Mouse (Mus musculus) spleen, postnatal 0 days (tissue): ENCODE results near the gene Gm11756. TPM values are rescaled to one million over a fixed set of nuclear protein-coding genes. Genes with fewer than 3 reads are reported as not detected.

Experiments
- polyA plus RNA-seq: library from polyadenylated mRNA; unstranded; fragments of >200 nt; fragmentation: Nextera tagmentation; extraction: Ambion mirVana; gene quantifications from 2 replicates; pipeline ENCODE4 v1.2.1, GENCODE M21; 2015

Gm11756 gene
- not detected in 2 replicates for polyA plus RNA-seq

DNA sequence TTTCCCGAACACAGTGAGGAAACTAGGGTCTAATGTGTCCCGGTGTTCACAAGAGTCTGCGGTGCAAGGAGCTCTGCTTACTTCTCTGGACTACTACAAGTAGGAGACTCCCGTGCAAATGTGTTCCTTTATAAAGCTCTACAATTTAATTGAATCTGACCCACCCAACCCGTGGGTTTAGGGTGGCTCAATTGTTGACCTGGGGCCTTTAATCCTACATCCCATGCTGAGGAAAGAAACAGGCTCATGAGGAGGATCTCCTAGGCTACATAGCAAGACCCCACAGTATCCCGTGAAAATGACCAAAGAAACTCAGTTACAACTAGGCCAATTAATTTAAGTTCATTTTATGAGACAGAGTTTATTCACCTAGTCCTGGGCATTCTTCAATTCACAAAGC lies at the start of gene Gm11756:
Gm11756 (minus strand) TSS at position 101 of the 400 bp plus-strand sequence.

DNA sequence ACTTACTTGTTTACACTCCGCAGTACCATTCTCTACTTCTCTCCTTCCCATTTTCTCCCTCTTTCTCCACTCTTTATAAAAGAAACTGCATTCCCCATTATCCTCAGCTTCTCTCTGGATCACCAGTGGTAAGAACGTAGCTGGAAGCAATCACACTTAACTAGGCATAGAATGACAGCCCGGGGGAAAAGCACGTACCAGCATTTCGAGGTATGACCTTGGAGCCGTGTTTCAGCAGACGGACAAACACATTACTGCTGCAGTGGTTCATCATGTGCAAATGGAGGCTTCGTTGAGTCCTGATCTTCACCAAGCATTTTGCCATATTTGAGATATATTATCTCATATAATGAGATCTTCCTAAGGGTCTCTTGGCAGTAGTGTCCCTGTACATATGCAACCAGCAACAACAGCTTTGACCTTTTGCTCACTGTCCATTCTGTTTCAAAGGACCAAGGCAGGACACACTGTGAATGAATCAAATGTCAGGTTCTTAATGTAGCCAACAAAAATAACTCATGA lies 29.9 kb upstream of the Gm11756 start, which contains the start of gene 2310002L09Rik:
2310002L09Rik (minus strand) TSS at position 472 of the 522 bp plus-strand sequence.

DNA sequence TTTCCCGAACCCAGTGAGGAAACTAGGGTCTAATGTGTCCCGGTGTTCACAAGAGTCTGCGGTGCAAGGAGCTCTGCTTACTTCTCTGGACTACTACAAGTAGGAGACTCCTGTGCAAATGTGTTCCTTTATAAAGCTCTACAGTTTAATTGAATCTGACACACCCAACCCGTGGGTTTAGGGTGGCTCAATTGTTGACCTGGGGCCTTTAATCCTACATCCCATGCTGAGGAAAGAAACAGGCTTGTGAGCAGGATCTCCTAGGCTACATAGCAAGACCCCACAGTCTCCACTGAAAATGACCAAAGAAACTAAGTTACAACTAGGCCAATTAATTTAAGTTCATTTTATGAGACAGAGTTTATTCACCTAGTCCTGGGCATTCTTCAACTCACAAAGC lies 14.7 kb downstream of the Gm11756 start, which contains the start of gene Gm13871:
Gm13871 (minus strand) TSS at position 101 of the 400 bp plus-strand sequence.

DNA sequence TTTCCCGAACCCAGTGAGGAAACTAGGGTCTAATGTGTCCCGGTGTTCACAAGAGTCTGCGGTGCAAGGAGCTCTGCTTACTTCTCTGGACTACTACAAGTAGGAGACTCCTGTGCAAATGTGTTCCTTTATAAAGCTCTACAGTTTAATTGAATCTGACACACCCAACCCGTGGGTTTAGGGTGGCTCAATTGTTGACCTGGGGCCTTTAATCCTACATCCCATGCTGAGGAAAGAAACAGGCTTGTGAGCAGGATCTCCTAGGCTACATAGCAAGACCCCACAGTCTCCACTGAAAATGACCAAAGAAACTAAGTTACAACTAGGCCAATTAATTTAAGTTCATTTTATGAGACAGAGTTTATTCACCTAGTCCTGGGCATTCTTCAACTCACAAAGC lies 29.5 kb downstream of the Gm11756 start, which contains the start of gene Gm11757:
Gm11757 (minus strand) TSS at position 101 of the 400 bp plus-strand sequence.

DNA sequence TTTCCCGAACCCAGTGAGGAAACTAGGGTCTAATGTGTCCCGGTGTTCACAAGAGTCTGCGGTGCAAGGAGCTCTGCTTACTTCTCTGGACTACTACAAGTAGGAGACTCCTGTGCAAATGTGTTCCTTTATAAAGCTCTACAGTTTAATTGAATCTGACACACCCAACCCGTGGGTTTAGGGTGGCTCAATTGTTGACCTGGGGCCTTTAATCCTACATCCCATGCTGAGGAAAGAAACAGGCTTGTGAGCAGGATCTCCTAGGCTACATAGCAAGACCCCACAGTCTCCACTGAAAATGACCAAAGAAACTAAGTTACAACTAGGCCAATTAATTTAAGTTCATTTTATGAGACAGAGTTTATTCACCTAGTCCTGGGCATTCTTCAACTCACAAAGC lies 44.4 kb downstream of the Gm11756 start, which contains the start of gene Gm11758:
Gm11758 (minus strand) TSS at position 101 of the 400 bp plus-strand sequence.

Other genes starting within 250 kb of the Gm11756 start
- not detected in 2 replicates for gene Gm428, start 237.2 kb downstream of the Gm11756 start, polyA plus RNA-seq
- gene Rasef, start 129.8 kb downstream of the Gm11756 start, polyA plus RNA-seq = 0.05 and 0.22 TPM in 2 replicates
- gene Gm11758, start 44.5 kb downstream of the Gm11756 start, polyA plus RNA-seq = not detected in 2 replicates
- not detected in 2 replicates for gene Gm11757, start 29.6 kb downstream of the Gm11756 start, polyA plus RNA-seq
- not detected in 2 replicates for gene Gm13871, start 14.8 kb downstream of the Gm11756 start, polyA plus RNA-seq
- gene 2310002L09Rik, start 30.1 kb upstream of the Gm11756 start, polyA plus RNA-seq = not detected in 2 replicates
- 0.28 and 0.44 TPM in 2 replicates for gene Frmd3, start 92.7 kb upstream of the Gm11756 start, polyA plus RNA-seq